Mouse (Mus musculus): ENCODE measurements at regions not wholly inside any gene's neighbourhood (a gene's known extent, or its start where the extent isn't known, plus 50 kb on each side); places are given as distances from the start of the nearest gene placed in this dataset.

DNA sequence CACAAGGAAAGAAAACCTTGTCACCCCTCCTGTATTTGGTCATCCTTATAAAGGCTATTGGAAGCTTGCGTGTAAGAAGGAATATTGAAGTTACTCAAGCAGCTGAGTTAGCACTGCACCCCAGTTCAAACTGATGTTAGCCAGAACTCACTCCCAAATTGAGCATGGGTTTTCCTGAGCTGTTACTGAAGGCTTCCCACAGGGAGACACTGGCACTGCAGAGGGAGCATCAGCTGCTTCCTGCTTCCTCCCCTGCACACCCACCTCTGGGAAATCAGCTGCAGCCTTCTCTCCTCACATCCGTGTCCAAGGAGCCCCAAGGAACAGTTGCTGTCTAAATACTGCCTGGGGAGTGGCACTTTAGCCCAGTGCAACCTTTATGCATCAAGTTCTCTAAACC is 163.2 kb upstream of the 1700066M21Rik start:
- Histone ChIP-seq H3K4me1 (ENCODE audit: control insufficient read depth, insufficient read depth, low read length) (0 out of 2 replicates have a peak, but pooled peaks cover 2% of the 10 kb centered on the region), H3K4me3 (ENCODE audit: low read depth, low read length) (no peak overlapping the region), H3K36me3 (ENCODE audit: control insufficient read depth, insufficient read depth, low read length) (no peaks in the 10 kb centered on the region), H3K27ac (replicated peaks; ENCODE audit: low read depth, low read length) (no peak overlapping the region), H3K27me3 (ENCODE audit: control insufficient read depth, insufficient read depth, low read length) (no peaks in the 10 kb centered on the region), H3K4me2 (ENCODE audit: low read depth, severe bottlenecking) (no peak overlapping the region), H3K9me3 (ENCODE audit: control insufficient read depth, low read length) (no peaks in the 10 kb centered on the region), H3K9ac (ENCODE audit: low read length) (no peak overlapping the region)
- DNase-seq (ENCODE audit: low spot score) (no peak), ATAC-seq (ENCODE audit: insufficient number of reproducible peaks, low FRiP score, low TSS enrichment, low read depth) (no peak)
- 50% methylated on average over 2 of the region's 2 CpGs for WGBS

DNA sequence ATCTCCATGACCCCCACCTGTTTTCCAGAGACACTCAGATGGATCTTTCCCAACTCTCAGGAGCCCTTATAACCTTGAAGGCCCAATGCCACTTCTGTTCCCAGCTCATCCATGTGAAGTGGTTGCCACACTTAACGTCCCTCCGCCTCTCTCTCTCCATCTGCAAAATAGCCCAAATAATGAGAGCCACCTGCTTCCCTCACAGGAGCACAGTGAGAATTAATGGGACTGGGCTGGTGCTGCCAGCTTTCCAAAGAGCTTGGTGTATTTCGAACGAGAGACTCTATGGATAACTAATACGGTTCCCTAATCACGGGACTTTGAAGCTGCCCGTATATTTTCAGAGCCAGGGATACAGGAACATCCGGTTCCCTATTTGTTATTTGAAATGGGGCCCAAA is 159.8 kb upstream of the 1700066M21Rik start:
- H3K4me2 ChIP-seq (ENCODE audit: low read depth, severe bottlenecking) = no peak overlapping the region
- no peaks in the 10 kb centered on the region for H3K9me3 ChIP-seq (ENCODE audit: control insufficient read depth, low read length)
- no peak for ATAC-seq (ENCODE audit: insufficient number of reproducible peaks, low FRiP score, low TSS enrichment, low read depth)
- WGBS = 48% methylated on average over 8 of the region's 8 CpGs
- H3K9ac ChIP-seq (ENCODE audit: low read length) = no peak overlapping the region
- no peak for DNase-seq (ENCODE audit: low spot score)
- H3K27me3 ChIP-seq (ENCODE audit: control insufficient read depth, insufficient read depth, low read length) = no peaks in the 10 kb centered on the region
- no peaks in the 10 kb centered on the region for H3K36me3 ChIP-seq (ENCODE audit: control insufficient read depth, insufficient read depth, low read length)
- no peak overlapping the region for H3K4me3 ChIP-seq (ENCODE audit: low read depth, low read length)
- H3K4me1 ChIP-seq (ENCODE audit: control insufficient read depth, insufficient read depth, low read length) = 0 out of 2 replicates have a peak, but pooled peaks cover 2% of the 10 kb centered on the region
- H3K27ac ChIP-seq (replicated peaks; ENCODE audit: low read depth, low read length) = no peak overlapping the region

DNA sequence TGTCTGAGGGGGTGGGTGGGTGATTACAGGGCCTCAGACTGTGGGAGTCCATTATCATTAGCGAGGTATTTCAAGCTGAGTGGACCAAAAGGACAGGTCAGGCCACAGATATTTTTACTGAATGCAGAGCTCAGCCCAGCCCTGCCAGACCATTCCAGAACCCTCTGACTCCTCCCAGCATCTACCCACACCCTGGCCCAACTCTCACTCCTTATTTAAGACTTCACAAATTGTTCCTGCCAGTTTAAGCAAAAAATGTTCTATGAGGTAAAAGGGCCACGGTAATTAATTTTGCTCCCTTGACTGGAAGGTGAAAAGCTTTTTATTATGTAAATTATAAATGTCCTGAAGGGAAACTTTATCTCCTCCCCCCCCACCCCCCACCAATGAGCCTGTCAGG is 159.3 kb upstream of the 1700066M21Rik start:
- Histone ChIP-seq H3K4me3 (ENCODE audit: low read depth, low read length) (no peak overlapping the region), H3K9ac (ENCODE audit: low read length) (no peak overlapping the region), H3K4me1 (ENCODE audit: control insufficient read depth, insufficient read depth, low read length) (0 out of 2 replicates have a peak, but pooled peaks cover 2% of the 10 kb centered on the region), H3K4me2 (ENCODE audit: low read depth, severe bottlenecking) (no peak overlapping the region), H3K9me3 (ENCODE audit: control insufficient read depth, low read length) (no peaks in the 10 kb centered on the region), H3K36me3 (ENCODE audit: control insufficient read depth, insufficient read depth, low read length) (no peaks in the 10 kb centered on the region), H3K27ac (replicated peaks; ENCODE audit: low read depth, low read length) (no peak overlapping the region), H3K27me3 (ENCODE audit: control insufficient read depth, insufficient read depth, low read length) (no peaks in the 10 kb centered on the region)
- 47% methylated on average over 2 of the region's 2 CpGs for WGBS
- no peak for DNase-seq (ENCODE audit: low spot score)
- ATAC-seq (ENCODE audit: insufficient number of reproducible peaks, low FRiP score, low TSS enrichment, low read depth) = no peak

DNA sequence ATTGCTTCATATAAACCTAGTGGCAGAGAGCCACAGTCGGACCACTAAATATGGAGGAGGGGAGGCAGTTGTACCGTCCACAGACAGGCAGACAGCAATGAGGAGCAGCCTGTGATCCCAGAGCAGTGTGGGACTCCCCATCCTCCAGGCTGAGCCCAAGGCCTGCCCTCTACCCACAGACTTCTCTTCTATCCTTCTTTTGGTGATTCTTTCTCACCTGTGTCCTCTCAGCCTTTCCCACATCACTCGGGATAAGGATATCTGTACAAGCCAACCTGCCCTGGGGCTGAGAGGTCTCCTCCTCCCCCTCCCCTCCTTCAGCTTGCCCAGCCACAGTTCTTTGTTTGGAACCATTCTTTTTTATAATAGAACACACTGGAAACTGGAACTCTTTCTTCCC is 158.8 kb upstream of the 1700066M21Rik start:
- H3K4me2 ChIP-seq (ENCODE audit: low read depth, severe bottlenecking) = no peak overlapping the region
- ATAC-seq (ENCODE audit: insufficient number of reproducible peaks, low FRiP score, low TSS enrichment, low read depth) = 0 out of 2 replicates have a peak, but pooled peaks have one; percentile 35
- no peak overlapping the region for H3K4me3 ChIP-seq (ENCODE audit: low read depth, low read length)
- H3K4me1 ChIP-seq (ENCODE audit: control insufficient read depth, insufficient read depth, low read length) = 0 out of 2 replicates have a peak, but pooled peaks cover 2% of the 10 kb centered on the region
- no peaks in the 10 kb centered on the region for H3K27me3 ChIP-seq (ENCODE audit: control insufficient read depth, insufficient read depth, low read length)
- H3K9me3 ChIP-seq (ENCODE audit: control insufficient read depth, low read length) = no peaks in the 10 kb centered on the region
- H3K36me3 ChIP-seq (ENCODE audit: control insufficient read depth, insufficient read depth, low read length) = no peaks in the 10 kb centered on the region
- H3K9ac ChIP-seq (ENCODE audit: low read length) = no peak overlapping the region
- no peak overlapping the region for H3K27ac ChIP-seq (replicated peaks; ENCODE audit: low read depth, low read length)
- no peak for DNase-seq (ENCODE audit: low spot score)
- 50% methylated on average over 3 of the region's 3 CpGs for WGBS

DNA sequence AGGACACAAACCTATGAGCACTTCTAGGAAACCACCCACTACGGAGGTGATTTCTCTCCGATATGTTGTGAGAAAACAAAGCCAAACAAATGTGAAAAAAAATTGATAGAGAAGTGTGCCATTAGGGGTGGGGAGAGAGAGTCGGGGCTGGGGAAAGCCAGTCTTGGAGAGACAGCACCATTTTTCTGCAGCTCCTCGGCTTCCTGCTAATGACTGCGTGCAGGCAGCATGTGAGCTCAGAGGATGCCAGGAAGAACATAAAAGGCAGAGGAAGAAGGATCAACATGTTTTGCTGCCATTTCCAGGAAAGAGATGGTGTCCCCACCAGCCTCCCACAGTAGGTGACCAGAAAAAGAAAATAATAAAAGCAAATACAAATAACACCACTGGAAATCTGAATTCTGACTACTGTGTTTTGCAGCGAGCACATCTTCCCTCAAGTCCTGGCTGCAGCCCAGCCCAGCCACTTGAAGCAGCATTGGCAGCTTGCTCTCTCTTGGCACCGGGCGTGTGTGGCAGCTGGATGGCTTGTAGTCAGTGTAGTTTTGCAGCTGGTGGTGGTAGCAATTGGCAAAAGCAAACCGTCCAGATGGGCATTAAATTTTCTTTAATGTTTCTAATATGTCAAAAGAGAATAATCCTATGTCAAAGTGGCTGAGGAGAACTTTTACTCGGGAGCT is 152.9 kb upstream of the 1700066M21Rik start:
- WGBS = 85% methylated on average over 10 of the region's 10 CpGs
- H3K27me3 ChIP-seq (ENCODE audit: control insufficient read depth, insufficient read depth, low read length) = no peaks in the 10 kb centered on the region
- no peaks in the 10 kb centered on the region for H3K9me3 ChIP-seq (ENCODE audit: control insufficient read depth, low read length)
- H3K27ac ChIP-seq (replicated peaks; ENCODE audit: low read depth, low read length) = no peak overlapping the region
- H3K4me1 ChIP-seq (ENCODE audit: control insufficient read depth, insufficient read depth, low read length) = no peaks in the 10 kb centered on the region
- no peak overlapping the region for H3K9ac ChIP-seq (ENCODE audit: low read length)
- H3K4me3 ChIP-seq (ENCODE audit: low read depth, low read length) = no peak overlapping the region
- DNase-seq (ENCODE audit: low spot score) = no peak
- H3K4me2 ChIP-seq (ENCODE audit: low read depth, severe bottlenecking) = no peak overlapping the region
- no peak for ATAC-seq (ENCODE audit: insufficient number of reproducible peaks, low FRiP score, low TSS enrichment, low read depth)
- H3K36me3 ChIP-seq (ENCODE audit: control insufficient read depth, insufficient read depth, low read length) = no peaks in the 10 kb centered on the region

DNA sequence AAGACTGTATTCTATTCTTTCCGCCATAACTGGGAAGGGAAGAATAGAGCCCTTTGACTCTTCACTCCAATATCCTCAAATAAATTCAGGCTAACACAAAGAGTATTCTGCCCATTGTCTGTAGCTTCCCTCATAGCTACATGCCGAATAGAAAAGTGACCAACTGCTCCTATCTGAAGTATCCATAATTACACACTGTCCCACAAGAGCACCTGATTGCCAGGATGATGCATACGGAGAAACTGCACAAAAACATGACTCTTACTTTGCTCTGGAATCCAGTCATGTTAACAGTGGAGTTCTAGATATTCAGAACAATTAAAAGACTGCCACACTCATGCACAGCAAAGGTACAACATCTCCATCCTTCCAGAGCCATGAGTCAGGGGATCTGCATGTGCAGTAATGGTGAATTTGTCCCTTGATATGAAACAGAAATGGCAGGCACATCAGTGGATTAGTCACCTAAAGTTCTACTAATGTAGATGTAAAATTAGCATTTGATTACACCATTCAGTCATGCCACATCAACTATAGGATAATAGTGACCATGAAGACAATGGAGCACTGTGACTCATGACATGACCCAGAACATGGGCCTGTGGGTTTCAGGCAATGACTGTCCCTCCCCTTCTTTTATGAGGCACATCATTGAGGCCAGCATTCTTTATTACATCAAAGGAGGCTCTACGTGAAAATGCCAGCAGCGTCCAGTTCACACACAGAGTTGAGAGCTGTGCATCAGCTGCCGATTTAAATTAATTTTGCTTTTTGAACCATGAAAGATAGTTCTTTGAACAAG is 133.6 kb upstream of the 1700066M21Rik start:
- WGBS = 85% methylated on average over 6 of the region's 6 CpGs

DNA sequence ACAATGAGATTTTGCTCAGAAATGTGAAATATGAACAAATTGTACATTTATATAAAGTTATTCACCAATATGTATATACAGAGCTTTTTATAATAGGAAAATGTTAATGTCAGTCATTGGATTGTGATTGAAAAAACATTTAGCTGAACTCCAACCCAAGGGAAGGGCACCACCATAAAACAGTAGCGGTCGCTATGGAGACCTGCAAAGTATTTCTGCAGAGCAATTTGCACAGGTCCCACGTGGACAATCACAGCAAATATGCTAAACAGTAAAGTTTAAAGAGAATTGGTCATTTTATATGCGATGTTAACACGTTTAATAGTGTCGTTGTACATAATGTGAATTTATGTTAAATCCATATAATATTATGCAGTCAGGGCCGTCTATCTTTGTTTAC is 117.8 kb upstream of the 1700066M21Rik start:
- Histone ChIP-seq H3K4me1 (ENCODE audit: control insufficient read depth, insufficient read depth, low read length) (no peaks in the 10 kb centered on the region), H3K27ac (replicated peaks; ENCODE audit: low read depth, low read length) (no peak overlapping the region), H3K9me3 (ENCODE audit: control insufficient read depth, low read length) (no peaks in the 10 kb centered on the region), H3K36me3 (ENCODE audit: control insufficient read depth, insufficient read depth, low read length) (no peaks in the 10 kb centered on the region), H3K4me3 (ENCODE audit: low read depth, low read length) (no peak overlapping the region), H3K9ac (ENCODE audit: low read length) (no peak overlapping the region), H3K4me2 (ENCODE audit: low read depth, severe bottlenecking) (no peak overlapping the region), H3K27me3 (ENCODE audit: control insufficient read depth, insufficient read depth, low read length) (no peaks in the 10 kb centered on the region)
- ATAC-seq (ENCODE audit: insufficient number of reproducible peaks, low FRiP score, low TSS enrichment, low read depth) = no peak
- 69% methylated on average over 7 of the region's 7 CpGs for WGBS
- no peak for DNase-seq (ENCODE audit: low spot score)

More for the DNA sequence above, 133.6 kb upstream of the 1700066M21Rik start:
- no peak overlapping the region for H3K4me3 ChIP-seq (ENCODE audit: low read depth, low read length)
- H3K27me3 ChIP-seq (ENCODE audit: control insufficient read depth, insufficient read depth, low read length) = no peaks in the 10 kb centered on the region
- H3K36me3 ChIP-seq (ENCODE audit: control insufficient read depth, insufficient read depth, low read length) = no peaks in the 10 kb centered on the region
- ATAC-seq (ENCODE audit: insufficient number of reproducible peaks, low FRiP score, low TSS enrichment, low read depth) = no peak
- no peak overlapping the region for H3K4me2 ChIP-seq (ENCODE audit: low read depth, severe bottlenecking)
- H3K27ac ChIP-seq (replicated peaks; ENCODE audit: low read depth, low read length) = no peak overlapping the region
- no peak overlapping the region for H3K9ac ChIP-seq (ENCODE audit: low read length)
- no peaks in the 10 kb centered on the region for H3K4me1 ChIP-seq (ENCODE audit: control insufficient read depth, insufficient read depth, low read length)
- DNase-seq (ENCODE audit: low spot score) = no peak
- H3K9me3 ChIP-seq (ENCODE audit: control insufficient read depth, low read length) = no peaks in the 10 kb centered on the region

DNA sequence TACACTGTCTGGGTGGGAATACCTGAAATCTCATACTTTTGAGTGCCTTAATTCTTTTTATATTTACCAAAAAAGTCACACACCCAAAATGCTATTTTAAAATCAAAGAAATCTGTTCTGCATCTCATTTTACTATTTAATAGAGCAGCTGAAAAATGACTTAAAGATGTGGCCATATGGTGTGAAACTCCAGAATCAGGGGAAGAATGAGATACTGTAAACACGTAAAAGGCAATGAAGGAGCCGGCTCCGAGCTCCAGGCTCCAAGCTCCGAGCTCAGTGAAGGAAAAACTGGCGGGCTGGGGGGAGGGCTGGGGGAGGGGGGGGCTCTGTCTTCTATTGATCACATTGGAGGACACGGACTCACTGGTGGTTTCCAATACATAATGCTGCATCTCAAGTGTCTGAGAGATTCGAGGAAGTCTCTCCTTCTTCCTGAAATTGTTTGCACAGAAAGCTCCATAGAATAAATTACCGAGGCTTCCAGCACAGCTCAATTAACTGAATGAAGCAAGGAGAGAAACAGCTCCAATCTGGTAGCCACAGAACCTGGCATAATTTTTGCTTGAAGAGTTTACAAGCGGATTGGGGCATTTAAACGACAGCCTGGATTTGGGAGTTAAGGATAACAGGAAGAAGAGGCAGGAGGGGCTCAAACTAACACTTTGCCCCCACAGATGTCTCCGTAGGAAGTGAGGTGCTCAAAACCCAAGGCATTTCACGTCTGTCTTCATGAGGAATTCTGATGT is 112.2 kb upstream of the 1700066M21Rik start:
- no peak for ATAC-seq (ENCODE audit: insufficient number of reproducible peaks, low FRiP score, low TSS enrichment, low read depth)
- WGBS = 26% methylated on average over 12 of the region's 12 CpGs
- no peaks in the 10 kb centered on the region for H3K27me3 ChIP-seq (ENCODE audit: control insufficient read depth, insufficient read depth, low read length)

More for the DNA sequence above, 112.2 kb upstream of the 1700066M21Rik start:
- no peak overlapping the region for H3K4me2 ChIP-seq (ENCODE audit: low read depth, severe bottlenecking)
- H3K27ac ChIP-seq (replicated peaks; ENCODE audit: low read depth, low read length) = no peak overlapping the region
- no peaks in the 10 kb centered on the region for H3K36me3 ChIP-seq (ENCODE audit: control insufficient read depth, insufficient read depth, low read length)
- no peak overlapping the region for H3K9ac ChIP-seq (ENCODE audit: low read length)
- no peaks in the 10 kb centered on the region for H3K9me3 ChIP-seq (ENCODE audit: control insufficient read depth, low read length)
- DNase-seq (ENCODE audit: low spot score) = no peak
- H3K4me1 ChIP-seq (ENCODE audit: control insufficient read depth, insufficient read depth, low read length) = no peaks in the 10 kb centered on the region
- H3K4me3 ChIP-seq (ENCODE audit: low read depth, low read length) = no peak overlapping the region
